Comparison of ENCODE assay signal across 8 mouse cellular contexts in genomic region chr9:23223549-23224077, GRCm38 (mm10). TPM values are rescaled to one million over a fixed set of nuclear protein-coding genes. Genes with fewer than 3 reads are reported as not detected.
A peak's percentile ranks its signal among the peaks of the same experiment; 100 is the strongest.
DNase-seq lines count a peak whose midpoint lies in the region; ATAC-seq and TF ChIP-seq lines count a peak whose summit lies in the region.

No protein-coding gene starts in this region.

- 0 out of 2 replicates have a peak, but pooled peaks have one; percentile 23 for TF ChIP-seq POLR2A in embryonic fibroblast, embryonic 13.5 days (IDR thresholded peaks at IDR 0.05; ENCODE audit: low read depth, low read length)

- peaks cover 40% of the 10 kb centered on the region for H3K27me3 ChIP-seq in heart, postnatal 0 days (ENCODE audit: control insufficient read depth, insufficient read depth, low read length)
- peaks cover 63% of the 10 kb centered on the region for H3K27me3 ChIP-seq in liver, embryonic 12.5 days (replicated peaks)
- peaks cover 6% of the 10 kb centered on the region; the same call in 1 of the 2 replicates for H3K27me3 ChIP-seq in stomach, postnatal 0 days (ENCODE audit: control insufficient read depth, insufficient read depth, low read length)

- peak overlapping the region; percentile 57; the same call in 1 of the 2 replicates for H3K27ac ChIP-seq in heart, postnatal 0 days (ENCODE audit: low read depth)
- no peak overlapping the region for H3K27ac ChIP-seq in ES-E14 (ENCODE audit: insufficient read depth, low read depth, low read length, poor library complexity, severe bottlenecking)
- no peak overlapping the region for H3K27ac ChIP-seq in embryonic fibroblast, embryonic 13.5 days (ENCODE audit: insufficient read depth, low read length)
- H3K27ac ChIP-seq in liver, embryonic 12.5 days = no peak overlapping the region
- H3K27ac ChIP-seq in stomach, postnatal 0 days (replicated peaks) = no peak overlapping the region

- H3K9me3 ChIP-seq in heart, postnatal 0 days (replicated peaks; ENCODE audit: control insufficient read depth, low read length) = no peaks in the 10 kb centered on the region
- H3K9me3 ChIP-seq in ES-E14 (ENCODE audit: control insufficient read depth, insufficient read depth, low read depth, low read length) = no peaks in the 10 kb centered on the region
- H3K9me3 ChIP-seq in liver, embryonic 12.5 days (replicated peaks) = no peaks in the 10 kb centered on the region
- H3K9me3 ChIP-seq in stomach, postnatal 0 days (ENCODE audit: control insufficient read depth, low read length) = no peaks in the 10 kb centered on the region

- no peak for TF ChIP-seq EP300 in heart, postnatal 0 days (IDR thresholded peaks at IDR 0.05; ENCODE audit: low read depth)
- no peak for TF ChIP-seq EP300 in stomach, postnatal 0 days (optimal IDR thresholded peaks at IDR 0.05)

- peak overlapping the region; percentile 65 for H3K4me3 ChIP-seq in heart, postnatal 0 days (ENCODE audit: low read depth, low read length)
- peak overlapping the region; percentile 72 to 80 for H3K4me3 ChIP-seq in ES-E14 (ENCODE audit: insufficient read depth in 1 of 2, low read depth in 1 of 2, low read length in 2 of 2, poor library complexity in 1 of 2, severe bottlenecking in 1 of 2)
- H3K4me3 ChIP-seq in embryonic fibroblast, embryonic 13.5 days (ENCODE audit: insufficient read depth, low read length) = peak overlapping the region; percentile 61
- peak overlapping the region; percentile 57 for H3K4me3 ChIP-seq in liver, embryonic 12.5 days
- peak overlapping the region; percentile 57 for H3K4me3 ChIP-seq in stomach, postnatal 0 days (ENCODE audit: low read depth, low read length)

- intact Hi-C loops in gastrocnemius, postnatal 36 days (cut with DNase I) = no loop called here

- H3K9ac ChIP-seq in heart, postnatal 0 days (replicated peaks; ENCODE audit: low read depth, low read length) = peak overlapping the region; percentile 67
- peak overlapping the region; percentile 70 for H3K9ac ChIP-seq in ES-E14 (ENCODE audit: insufficient read depth, low read depth, low read length, poor library complexity, severe bottlenecking)
- no peak overlapping the region for H3K9ac ChIP-seq in liver, embryonic 12.5 days
- peak overlapping the region; percentile 64; the same call in 1 of the 2 replicates for H3K9ac ChIP-seq in stomach, postnatal 0 days (ENCODE audit: low read length)

- in situ Hi-C loops in ES-E14 (cut with MboI; ENCODE audit: low sequenced_read_pairs in 2 of 2, unreplicated experiment in 2 of 2) = no loop called here

- H3K36me3 ChIP-seq in heart, postnatal 0 days (replicated peaks; ENCODE audit: control insufficient read depth, insufficient read depth, low read length) = no peaks in the 10 kb centered on the region
- H3K36me3 ChIP-seq in ES-E14 (ENCODE audit: control insufficient read depth, insufficient read depth, low read length, poor library complexity, severe bottlenecking) = no peaks in the 10 kb centered on the region
- no peaks in the 10 kb centered on the region for H3K36me3 ChIP-seq in liver, embryonic 12.5 days
- H3K36me3 ChIP-seq in stomach, postnatal 0 days (ENCODE audit: control insufficient read depth, insufficient read depth, low read length) = no peaks in the 10 kb centered on the region

- no peak for DNase-seq in heart, postnatal 0 days (ENCODE audit: low spot score)
- DNase-seq in heart, adult 9 months (ENCODE audit: low spot score in 2 of 2) = no peak
- peak; percentile 26 for DNase-seq in ES-E14 (ENCODE audit: low read depth, low spot score)
- DNase-seq in stomach, postnatal 0 days (ENCODE audit: low spot score) = no peak
- DNase-seq in Muller cell, postnatal 12 days (ENCODE audit: inconsistent ontology term) = no peak
- DNase-seq in gastrocnemius, postnatal 36 days = no peak

- no peak for ATAC-seq in heart, postnatal 0 days (ENCODE audit: insufficient read depth, low read depth)
- no peak for ATAC-seq in liver, embryonic 12.5 days
- no peak; the same call in 1 of the 2 replicates for ATAC-seq in stomach, postnatal 0 days (ENCODE audit: low FRiP score, low TSS enrichment)

- H3K4me2 ChIP-seq in heart, postnatal 0 days (ENCODE audit: low read depth, low read length) = peak overlapping the region; percentile 95
- peak overlapping the region; percentile 76 for H3K4me2 ChIP-seq in liver, embryonic 12.5 days
- peak overlapping the region; percentile 94 for H3K4me2 ChIP-seq in stomach, postnatal 0 days (replicated peaks; ENCODE audit: low read depth)

- H3K4me1 ChIP-seq in heart, postnatal 0 days (ENCODE audit: control insufficient read depth, insufficient read depth) = 0 out of 2 replicates have a peak, but pooled peaks cover 6% of the 10 kb centered on the region
- no peaks in the 10 kb centered on the region for H3K4me1 ChIP-seq in ES-E14 (ENCODE audit: control insufficient read depth in 2 of 2, insufficient read depth in 2 of 2, low read length in 2 of 2, poor library complexity in 1 of 2)
- H3K4me1 ChIP-seq in embryonic fibroblast, embryonic 13.5 days (ENCODE audit: control insufficient read depth, insufficient read depth, low read length) = peaks cover 6% of the 10 kb centered on the region
- H3K4me1 ChIP-seq in liver, embryonic 12.5 days = 0 out of 2 replicates have a peak, but pooled peaks cover 3% of the 10 kb centered on the region
- no peaks in the 10 kb centered on the region for H3K4me1 ChIP-seq in stomach, postnatal 0 days (replicated peaks; ENCODE audit: control insufficient read depth, insufficient read depth)

- no peak for TF ChIP-seq CTCF in heart, postnatal 0 days (IDR thresholded peaks at IDR 0.05; ENCODE audit: low read depth)
- TF ChIP-seq CTCF in embryonic fibroblast, embryonic 13.5 days (IDR thresholded peaks at IDR 0.05; ENCODE audit: borderline replicate concordance, insufficient read depth, low read length) = no peak
- no peak for TF ChIP-seq CTCF in stomach, postnatal 0 days (IDR thresholded peaks at IDR 0.05; ENCODE audit: low read depth)

- 3% methylated on average over 29 of the region's 29 CpGs for WGBS in heart, postnatal 0 days
- 2% methylated on average over 29 of the region's 29 CpGs for WGBS in liver, embryonic 12.5 days (ENCODE audit: insufficient replicate concordance)
- WGBS in stomach, postnatal 0 days = 4% methylated on average over 21 of the region's 29 CpGs

TF ChIP-seq in ES-E14, 5 proteins besides CTCF, POLR2A, EP300 and RAD21:
- TF ChIP-seq CHD2 (IDR thresholded peaks at IDR 0.05; ENCODE audit: low read depth, low read length) = no peak
- TF ChIP-seq HCFC1 (IDR thresholded peaks at IDR 0.05; ENCODE audit: borderline replicate concordance, insufficient read depth, low read length) = no peak
- TF ChIP-seq ZC3H11A (IDR thresholded peaks at IDR 0.05; ENCODE audit: borderline replicate concordance, low read depth, low read length) = no peak
- no peak for TF ChIP-seq MAFK (IDR thresholded peaks at IDR 0.05; ENCODE audit: insufficient read depth, low read depth, low read length)
- TF ChIP-seq ZNF384 (IDR thresholded peaks at IDR 0.05; ENCODE audit: low read depth, low read length) = no peak

RNA-seq across cellular contexts. Expression of gene Bmper, which starts 0.7 kb away (rescaled TPM):
- 3.4 and 4.5 TPM in 2 replicates for total RNA-seq in heart, postnatal 0 days (2014; rRNA removed; ENCODE audit: low replicate concordance)
- polyA plus RNA-seq in heart, postnatal 0 days (2015; fragmentation: Nextera tagmentation; extraction: Ambion mirVana) = 3.7 and 3.9 TPM in 2 replicates
- 0.63 and 2.5 TPM in 2 replicates for total RNA-seq in ES-E14 (2012; rRNA removed)
- 17.2 and 18.0 TPM in 2 replicates for polyA plus RNA-seq in embryonic fibroblast, embryonic 13.5 days (2011; ENCODE audit: insufficient read length, low read depth, missing spikeins)
- 0.67 and 0.89 TPM in 2 replicates for polyA plus RNA-seq in liver, embryonic 12.5 days (2016; fragmentation: Nextera tagmentation; extraction: Ambion mirVana)
- polyA plus RNA-seq in stomach, postnatal 0 days (2015; fragmentation: Nextera tagmentation; extraction: Ambion mirVana) = 2.8 and 4.0 TPM in 2 replicates
- total RNA-seq in gastrocnemius, postnatal 36 days (2021) = 1 to 10 TPM; 3.2 to 5.3 TPM
